Mouse (Mus musculus) midbrain, embryonic 16.5 days (tissue): ENCODE data around the gene Cdc37l1. TPM values are rescaled to one million over a fixed set of nuclear protein-coding genes. Genes with fewer than 3 reads are reported as not detected.
"Not testable (repeated sequence)": the region's sequence is repeated elsewhere in the genome, so short reads cannot be mapped to it uniquely, and the experiment has no call there.

Source experiments
- ATAC-seq: fragments of 200-750 bp; cut with Nextera tagmentation; 2 replicates; pipeline ENCODE4 v1.8.0; 2017; ENCODE audit warnings: moderate TSS enrichment
- H3K27ac ChIP-seq: fragments of 300-500 bp; sonication (generic); 2 replicates; pipeline ENCODE4 v1.5.1; 2014; ENCODE audit warnings: mild to moderate bottlenecking, low read length, mixed read lengths
- H3K27me3 ChIP-seq: fragments of 300-500 bp; sonication (generic); 2 replicates; pipeline ENCODE4 v1.6.1; 2014; ENCODE audit warnings: low read depth, low read length, mixed read lengths; ENCODE audit not compliant: control insufficient read depth, insufficient read depth
- H3K36me3 ChIP-seq: fragments of 300-500 bp; sonication (generic); 2 replicates; pipeline ENCODE4 v1.6.1; 2014; ENCODE audit warnings: mild to moderate bottlenecking, low read length, moderate library complexity, mixed read lengths; ENCODE audit not compliant: control insufficient read depth, insufficient read depth
- H3K4me1 ChIP-seq: fragments of 300-500 bp; sonication (generic); 2 replicates; pipeline ENCODE4 v1.6.1; 2014; ENCODE audit warnings: mild to moderate bottlenecking, low read length, mixed read lengths; ENCODE audit not compliant: control insufficient read depth, insufficient read depth
- H3K4me2 ChIP-seq: fragments of 300-500 bp; sonication (generic); 2 replicates; pipeline ENCODE4 v1.6.1; 2014; ENCODE audit warnings: mild to moderate bottlenecking, low read length, mixed read lengths
- H3K4me3 ChIP-seq: fragments of 300-500 bp; sonication (generic); 2 replicates; pipeline ENCODE4 v1.5.1; 2014; ENCODE audit warnings: low read depth, mild to moderate bottlenecking, low read length, moderate library complexity, mixed read lengths
- H3K9ac ChIP-seq: fragments of 300-500 bp; sonication (generic); 2 replicates; pipeline ENCODE4 v1.6.1; 2014; ENCODE audit warnings: low read depth, low read length, mixed read lengths
- H3K9me3 ChIP-seq: fragments of 300-500 bp; sonication (generic); replicated peaks from 2 replicates; pipeline ENCODE4 v1.6.1; 2014; ENCODE audit warnings: mild to moderate bottlenecking, low read length, mixed read lengths; ENCODE audit not compliant: control insufficient read depth, poor library complexity, severe bottlenecking
- WGBS: fragments of 180-500 bp; shearing (Covaris S2); extraction: QIAGEN DNeasy Blood & Tissue Kit; methylation state at CpG from one replicate; pipeline ENCODE4 v1.1.7; 2014; 5-methylcytosine and 5-hydroxymethylcytosine counted together
- polyA plus RNA-seq: library from polyadenylated mRNA; unstranded; fragments of >200 nt; fragmentation: Nextera tagmentation; extraction: Ambion mirVana; gene quantifications from 2 replicates; pipeline ENCODE4 v1.2.1, GENCODE M21; 2015

Cdc37l1 gene
- polyA plus RNA-seq, 1 experiment from 2014 or later: 48.9 TPM

DNA sequence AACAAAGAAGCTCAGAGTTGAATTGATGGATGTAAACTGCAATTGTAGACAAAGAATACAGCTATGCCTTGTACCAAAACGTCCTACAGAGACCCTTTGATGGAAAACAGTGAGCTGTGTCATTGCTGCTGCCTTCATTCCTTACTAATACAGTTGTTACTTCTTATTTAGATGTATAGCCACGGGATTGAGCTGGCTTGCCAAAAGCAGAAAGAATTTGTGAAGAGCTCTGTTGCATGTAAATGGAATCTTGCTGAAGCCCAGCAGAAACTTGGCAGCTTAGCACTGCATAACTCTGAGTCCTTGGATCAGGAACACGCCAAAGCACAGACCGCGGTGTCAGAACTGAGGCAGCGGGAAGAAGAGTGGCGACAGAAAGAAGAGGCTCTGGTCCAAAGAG lies 4.7 kb downstream of the Cdc37l1 start:
- Histone ChIP-seq H3K27me3 (no peaks in the 10 kb centered on the region), H3K36me3 (peaks cover 16% of the 10 kb centered on the region), H3K9me3 (no peaks in the 10 kb centered on the region), H3K4me3 (no peak overlapping the region), H3K4me2 (no peak overlapping the region), H3K4me1 (peaks cover 13% of the 10 kb centered on the region), H3K9ac (no peak overlapping the region), H3K27ac (peak overlapping the region; percentile 37; the same call in 1 of the 2 replicates)
- no peak for ATAC-seq
- 56% methylated on average over 7 of the region's 7 CpGs for WGBS

DNA sequence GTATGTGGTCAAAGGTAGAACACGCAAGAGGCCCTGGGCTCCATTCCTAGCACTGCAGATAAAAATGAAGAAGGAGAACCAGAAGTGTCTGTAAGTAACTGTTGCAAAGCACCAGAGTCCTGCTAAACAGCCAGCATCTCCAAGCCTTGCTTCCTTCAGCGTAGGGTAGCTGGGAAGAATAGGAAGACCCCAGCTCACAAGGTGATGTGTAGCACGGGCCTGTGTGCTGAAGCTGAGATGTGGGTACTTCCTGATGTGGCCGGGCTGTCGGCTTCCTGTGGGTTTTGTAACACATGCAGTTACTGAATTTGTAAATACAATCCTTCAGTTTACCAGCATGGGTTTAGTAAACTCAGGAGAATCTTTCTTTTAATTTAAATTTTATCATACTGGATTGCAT lies 5.2 kb downstream of the Cdc37l1 start:
- WGBS: 90% methylated on average over 5 of the region's 5 CpGs
- Histone ChIP-seq H3K27ac (no peak overlapping the region), H3K9me3 (no peaks in the 10 kb centered on the region), H3K27me3 (no peaks in the 10 kb centered on the region), H3K36me3 (peaks cover 21% of the 10 kb centered on the region), H3K9ac (no peak overlapping the region), H3K4me3 (no peak overlapping the region), H3K4me1 (peaks cover 13% of the 10 kb centered on the region), H3K4me2 (no peak overlapping the region)
- ATAC-seq: no peak

DNA sequence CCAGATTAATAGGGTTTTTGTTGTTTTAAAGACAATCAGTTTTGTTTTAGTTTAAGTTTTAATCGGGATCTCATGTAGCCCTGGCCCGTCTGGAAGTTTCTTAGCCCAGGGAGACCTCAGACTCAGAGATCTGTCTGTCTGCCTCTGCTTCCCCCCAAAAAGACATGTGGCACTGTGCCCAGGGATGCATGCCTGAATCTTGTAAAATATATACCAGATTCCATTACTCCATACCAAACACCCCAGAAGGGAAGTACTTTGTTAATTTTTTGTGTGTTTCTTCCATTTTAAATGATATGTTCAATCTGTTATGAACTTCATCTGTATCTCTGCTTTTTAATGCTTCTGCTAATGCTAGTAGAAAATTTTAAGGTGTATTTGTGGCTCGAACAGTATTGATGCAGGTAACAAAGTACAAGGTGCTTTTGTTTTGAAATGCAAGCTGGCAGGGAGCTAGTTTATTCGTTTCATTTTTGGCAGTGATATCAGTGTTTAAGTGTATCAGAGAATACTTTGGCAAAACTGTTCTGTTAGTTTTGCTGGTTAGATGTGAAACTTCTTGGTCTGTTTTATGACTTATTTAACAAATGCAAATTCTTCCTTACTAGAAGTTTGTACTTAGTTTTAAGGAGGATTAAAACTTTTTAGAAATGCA lies 8.0 kb downstream of the Cdc37l1 start:
- Histone ChIP-seq H3K27me3 (no peaks in the 10 kb centered on the region), H3K4me1 (peaks cover 5% of the 10 kb centered on the region; the same call in 1 of the 2 replicates), H3K4me2 (no peak overlapping the region), H3K36me3 (peaks cover 35% of the 10 kb centered on the region), H3K4me3 (no peak overlapping the region), H3K9me3 (no peaks in the 10 kb centered on the region), H3K9ac (no peak overlapping the region), H3K27ac (no peak overlapping the region)
- ATAC-seq: no peak
- WGBS: 90% methylated on average over 4 of the region's 4 CpGs

DNA sequence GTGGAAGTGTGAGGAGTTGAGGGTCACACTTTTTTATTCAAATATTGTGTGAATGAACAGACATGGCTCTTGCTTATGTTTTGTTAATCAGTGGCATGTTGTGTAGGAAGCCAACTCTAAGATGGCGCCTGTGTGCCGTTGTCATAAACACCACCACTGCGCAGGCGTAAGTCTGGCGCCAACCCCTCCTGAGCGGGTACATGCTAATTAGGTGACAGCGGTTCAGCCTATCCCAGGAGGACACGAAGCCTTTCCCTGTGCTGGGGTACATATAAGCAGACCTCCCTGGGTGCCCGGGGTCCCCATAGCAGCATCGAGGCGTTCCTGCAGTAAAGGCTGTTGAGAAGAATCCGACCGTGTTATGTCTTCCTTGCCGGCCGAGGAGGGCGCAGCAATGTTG lies 10.2 kb downstream of the Cdc37l1 start:
- not testable (repeated sequence) for H3K27me3 ChIP-seq, H3K4me1 ChIP-seq, H3K4me2 ChIP-seq, H3K4me3 ChIP-seq, H3K9ac ChIP-seq, ATAC-seq, H3K9me3 ChIP-seq, H3K27ac ChIP-seq
- peaks cover 30% of the 10 kb centered on the region for H3K36me3 ChIP-seq
- 96% methylated on average over 16 of the region's 16 CpGs for WGBS

DNA sequence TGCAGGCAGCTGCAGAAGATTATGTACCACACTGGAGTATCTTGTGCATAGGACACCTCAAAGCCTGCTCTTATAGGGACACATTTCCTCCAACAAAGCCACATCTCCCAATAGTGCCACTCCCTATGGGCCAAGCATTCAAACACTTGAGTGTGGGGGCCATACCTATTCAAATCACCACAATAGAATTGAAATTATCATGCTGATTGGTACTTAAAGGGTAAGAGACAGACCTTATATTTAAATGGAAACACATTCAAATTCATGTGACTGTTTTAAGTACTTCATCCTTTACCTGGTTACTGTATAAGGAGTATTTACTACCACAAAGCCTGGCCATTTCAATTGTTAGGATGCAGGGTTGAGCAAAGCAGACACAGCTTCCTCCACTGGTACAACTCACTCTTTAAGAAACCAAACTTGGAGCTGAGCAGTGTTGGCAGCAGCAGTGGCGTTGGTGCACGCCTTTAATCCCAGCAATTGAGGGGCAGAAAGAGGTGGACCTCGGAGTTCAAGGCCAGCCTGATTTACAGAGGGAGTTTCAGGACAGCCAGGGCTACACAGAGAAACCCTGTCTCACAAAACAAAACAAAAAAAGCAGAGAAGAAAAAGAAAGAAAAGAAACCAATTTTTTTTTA lies 18.0 kb downstream of the Cdc37l1 start:
- no peaks in the 10 kb centered on the region for H3K4me1 ChIP-seq
- H3K27me3 ChIP-seq: no peaks in the 10 kb centered on the region
- no peak for ATAC-seq
- peaks cover 14% of the 10 kb centered on the region for H3K36me3 ChIP-seq
- no peak overlapping the region for H3K4me2 ChIP-seq
- H3K9me3 ChIP-seq: no peaks in the 10 kb centered on the region
- H3K9ac ChIP-seq: no peak overlapping the region
- 88% methylated on average over 3 of the region's 3 CpGs for WGBS
- no peak overlapping the region for H3K4me3 ChIP-seq
- no peak overlapping the region for H3K27ac ChIP-seq

DNA sequence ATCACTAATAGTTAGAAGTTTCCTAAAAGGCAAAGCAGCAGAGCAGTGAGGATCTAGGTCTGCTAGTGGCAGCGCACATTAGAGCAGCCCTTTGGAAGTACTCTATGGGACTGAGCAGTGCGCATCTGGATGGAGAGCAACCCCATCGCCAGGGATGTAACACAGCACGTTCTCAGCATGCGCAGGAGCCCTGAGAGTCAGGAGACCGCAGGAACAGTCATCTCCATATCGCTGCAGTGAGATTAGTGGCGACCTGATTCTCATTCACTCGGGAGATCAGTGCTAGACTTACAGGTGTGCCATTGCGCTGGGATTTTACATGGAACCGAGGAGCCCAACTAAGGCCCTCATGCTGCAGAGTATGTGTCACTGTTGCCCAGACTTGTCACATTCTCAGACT lies 18.9 kb downstream of the Cdc37l1 start:
- WGBS: 95% methylated on average over 11 of the region's 11 CpGs
- Histone ChIP-seq H3K4me1 (no peaks in the 10 kb centered on the region), H3K4me2 (no peak overlapping the region), H3K27ac (no peak overlapping the region), H3K27me3 (no peaks in the 10 kb centered on the region), H3K9ac (no peak overlapping the region), H3K36me3 (peaks cover 19% of the 10 kb centered on the region), H3K4me3 (no peak overlapping the region), H3K9me3 (no peaks in the 10 kb centered on the region)
- ATAC-seq: no peak

DNA sequence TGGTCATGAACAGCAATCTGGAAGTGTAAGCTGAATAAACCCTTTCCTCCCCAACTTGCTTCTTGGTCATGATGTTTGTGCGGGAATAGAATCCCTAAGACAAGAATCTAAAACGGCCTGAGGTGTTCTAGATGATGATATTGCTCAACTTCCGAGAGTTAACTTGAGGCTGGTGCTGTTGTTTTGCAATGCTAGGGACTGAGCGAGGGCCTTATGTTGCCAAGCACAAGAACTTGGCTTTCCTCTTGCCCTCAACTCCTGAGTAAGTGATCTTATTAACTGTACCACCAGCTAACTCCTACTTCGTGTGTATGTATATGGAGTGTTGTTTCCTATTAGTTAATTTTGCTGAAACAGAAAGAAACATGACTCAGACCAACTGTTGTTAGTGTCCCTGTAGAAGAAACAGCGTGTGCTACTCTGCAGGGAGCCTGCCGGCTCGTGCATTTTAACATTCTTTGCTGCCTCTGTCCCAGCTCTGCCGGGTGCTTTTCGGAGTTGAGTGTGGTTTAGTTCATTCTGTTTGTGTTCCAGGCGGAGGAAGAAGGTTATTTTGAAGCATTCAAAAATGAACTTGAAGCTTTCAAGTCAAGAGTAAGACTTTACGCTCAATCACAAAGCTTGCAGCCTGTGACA lies 21.3 kb downstream of the Cdc37l1 start:
- Histone ChIP-seq H3K27me3 (no peaks in the 10 kb centered on the region), H3K27ac (no peak overlapping the region), H3K4me3 (no peak overlapping the region), H3K36me3 (peaks cover 25% of the 10 kb centered on the region), H3K9me3 (no peaks in the 10 kb centered on the region), H3K4me1 (no peaks in the 10 kb centered on the region), H3K4me2 (no peak overlapping the region), H3K9ac (no peak overlapping the region)
- 88% methylated on average over 12 of the region's 12 CpGs for WGBS
- no peak for ATAC-seq

DNA sequence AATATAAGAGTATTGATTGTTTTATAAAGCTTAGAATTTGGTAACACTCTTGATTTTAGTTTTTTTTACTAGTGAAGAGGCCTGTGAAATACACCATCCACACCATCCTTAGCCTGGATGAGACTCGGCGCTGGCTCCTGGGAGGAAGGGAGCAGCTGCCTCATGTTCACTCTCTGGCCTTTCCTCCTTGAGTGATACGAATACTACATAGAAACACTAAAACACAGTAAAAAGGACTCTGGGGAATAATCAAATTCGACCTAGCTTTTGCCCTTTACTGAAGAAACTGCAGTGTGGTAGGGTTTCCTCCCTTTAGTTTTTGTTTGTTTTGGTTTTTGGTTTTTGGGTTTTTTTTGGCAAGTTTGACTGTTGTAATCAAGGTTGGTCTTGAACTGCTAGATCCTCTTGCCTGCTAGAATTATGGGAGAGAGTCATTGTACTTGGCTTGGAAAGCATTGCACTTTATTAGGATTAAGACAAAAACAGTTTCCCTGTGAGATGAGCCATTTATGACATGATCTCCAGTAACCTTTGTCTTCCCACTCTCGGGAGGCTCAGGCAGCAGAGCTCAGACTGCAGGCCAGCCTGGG lies 24.4 kb downstream of the Cdc37l1 start:
- 90% methylated on average over 5 of the region's 5 CpGs for WGBS
- Histone ChIP-seq H3K36me3 (peaks cover 18% of the 10 kb centered on the region), H3K27ac (no peak overlapping the region)

More for the DNA sequence above, 24.4 kb downstream of the Cdc37l1 start:
- H3K4me2 ChIP-seq: no peak overlapping the region
- no peak overlapping the region for H3K4me3 ChIP-seq
- no peak overlapping the region for H3K9ac ChIP-seq
- H3K27me3 ChIP-seq: no peaks in the 10 kb centered on the region
- H3K4me1 ChIP-seq: no peaks in the 10 kb centered on the region
- no peak for ATAC-seq
- no peaks in the 10 kb centered on the region for H3K9me3 ChIP-seq
